Mouse (Mus musculus): ENCODE measurements around the gene Myadml2. TPM values are rescaled to one million over a fixed set of nuclear protein-coding genes. Genes with fewer than 3 reads are reported as not detected.

Gene Myadml2
- polyA plus RNA-seq, 1 experiment from 2014 or later = 2.4 TPM

- WGBS = 79% methylated on average over 9 of the region's 9 CpGs
- no peak for ATAC-seq
- Histone ChIP-seq H3K4me2 (ENCODE audit: low read length) (no peak overlapping the region), H3K27ac (ENCODE audit: low read depth, low read length) (no peak overlapping the region), H3K27me3 (replicated peaks; ENCODE audit: control insufficient read depth, insufficient read depth, low read length) (peaks cover 2% of the 10 kb centered on the region; the same call in 1 of the 2 replicates), H3K4me1 (ENCODE audit: control insufficient read depth, insufficient read depth, low read depth, low read length) (peaks cover 14% of the 10 kb centered on the region), H3K4me3 (ENCODE audit: low read length) (no peak overlapping the region), H3K36me3 (ENCODE audit: control insufficient read depth, insufficient read depth, low read length) (peaks cover 39% of the 10 kb centered on the region), H3K9me3 (ENCODE audit: control insufficient read depth, low read length) (no peaks in the 10 kb centered on the region), H3K9ac (ENCODE audit: low read depth, low read length) (no peak overlapping the region)
Measured at GRCm38 (mm10) chr11:120610477-120611046, 37.4 kb downstream of the Myadml2 start.

DNA sequence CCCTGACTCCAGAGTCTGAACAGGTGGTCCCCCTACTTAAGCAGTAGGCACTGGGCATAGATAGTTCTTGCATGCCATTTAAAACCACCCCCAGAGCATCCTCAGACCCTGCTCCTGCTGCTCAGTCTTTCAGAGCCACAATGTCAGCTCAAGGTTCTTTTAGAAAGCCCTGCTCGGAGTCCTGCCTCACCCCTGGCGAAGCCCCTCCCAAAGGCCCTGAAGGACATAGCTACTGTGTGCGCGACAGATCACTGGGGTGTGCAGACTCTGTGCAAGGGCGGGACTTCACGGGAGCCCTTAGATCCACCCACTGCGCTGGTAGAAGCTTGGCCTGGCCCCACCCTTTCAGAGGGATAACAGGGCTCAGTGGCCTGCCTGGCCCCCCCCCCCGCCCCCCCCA lies 38.7 kb downstream of the Myadml2 start:
- no peak for ATAC-seq
- H3K9me3 ChIP-seq (ENCODE audit: control insufficient read depth, low read length) = no peaks in the 10 kb centered on the region
- 44% methylated on average over 8 of the region's 8 CpGs for WGBS
- H3K4me2 ChIP-seq (ENCODE audit: low read length) = no peak overlapping the region
- H3K4me1 ChIP-seq (ENCODE audit: control insufficient read depth, insufficient read depth, low read depth, low read length) = peaks cover 9% of the 10 kb centered on the region
- no peak overlapping the region for H3K27ac ChIP-seq (ENCODE audit: low read depth, low read length)
- peak overlapping the region; percentile 24; the same call in 1 of the 2 replicates for H3K9ac ChIP-seq (ENCODE audit: low read depth, low read length)
- peaks cover 2% of the 10 kb centered on the region; the same call in 1 of the 2 replicates for H3K27me3 ChIP-seq (replicated peaks; ENCODE audit: control insufficient read depth, insufficient read depth, low read length)
- H3K36me3 ChIP-seq (ENCODE audit: control insufficient read depth, insufficient read depth, low read length) = peaks cover 38% of the 10 kb centered on the region
- no peak overlapping the region for H3K4me3 ChIP-seq (ENCODE audit: low read length)

DNA sequence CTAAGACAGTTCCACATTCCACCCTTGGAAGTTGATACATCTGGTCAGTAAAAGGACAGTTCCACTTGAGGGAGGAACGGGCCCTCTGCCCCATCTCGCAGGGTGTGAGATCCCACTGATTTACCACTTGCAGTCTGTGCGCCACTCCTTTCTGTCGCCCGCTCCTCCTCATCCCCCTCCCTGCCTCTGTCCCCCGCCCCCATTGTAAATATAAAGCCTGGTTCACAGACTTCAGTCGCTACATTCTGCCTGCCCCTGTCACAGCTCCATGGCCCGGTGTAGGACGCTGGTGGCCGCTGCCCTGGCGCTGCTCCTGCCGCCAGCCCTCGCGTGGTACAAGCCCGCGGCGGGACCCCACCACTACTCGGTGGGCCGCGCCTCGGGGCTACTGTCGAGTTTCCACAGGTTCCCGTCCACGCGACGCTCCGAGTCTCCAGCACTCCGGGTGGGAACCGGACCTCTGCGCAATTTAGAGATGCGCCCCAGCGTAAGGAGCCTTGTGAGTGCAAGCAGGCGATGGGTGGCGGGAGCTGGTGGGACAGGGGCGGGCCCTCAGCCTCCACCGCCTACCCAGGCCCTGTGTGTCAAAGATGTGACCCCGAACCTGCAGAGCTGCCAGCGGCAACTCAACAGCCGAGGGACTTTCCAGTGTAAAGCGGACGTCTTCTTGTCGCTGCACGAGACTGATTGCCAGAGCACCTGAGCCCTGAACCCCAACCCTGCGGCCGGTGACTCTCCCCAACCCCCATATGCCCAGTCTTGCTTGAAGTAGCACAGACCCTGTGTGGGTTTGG lies 39.5 kb downstream of the Myadml2 start, which contains the start of gene Npb:
Npb (plus strand) TSS at position 237 of the 794 bp plus-strand sequence.
- H3K9ac ChIP-seq (ENCODE audit: low read depth, low read length) = peak within 1 kb of the TSS; percentile 53
- WGBS = 10% methylated on average over 45 of the region's 45 CpGs
- no peak within 1 kb of the TSS for H3K27ac ChIP-seq (ENCODE audit: low read depth, low read length)
- peaks cover 33% of the 10 kb centered on the region for H3K36me3 ChIP-seq (ENCODE audit: control insufficient read depth, insufficient read depth, low read length)
- H3K4me3 ChIP-seq (ENCODE audit: low read length) = no peak within 1 kb of the TSS
- peaks cover 9% of the 10 kb centered on the region for H3K4me1 ChIP-seq (ENCODE audit: control insufficient read depth, insufficient read depth, low read depth, low read length)
- H3K4me2 ChIP-seq (ENCODE audit: low read length) = peak within 1 kb of the TSS; percentile 48
- no peak for ATAC-seq
- peaks cover 2% of the 10 kb centered on the region; the same call in 1 of the 2 replicates for H3K27me3 ChIP-seq (replicated peaks; ENCODE audit: control insufficient read depth, insufficient read depth, low read length)
- no peaks in the 10 kb centered on the region for H3K9me3 ChIP-seq (ENCODE audit: control insufficient read depth, low read length)

DNA sequence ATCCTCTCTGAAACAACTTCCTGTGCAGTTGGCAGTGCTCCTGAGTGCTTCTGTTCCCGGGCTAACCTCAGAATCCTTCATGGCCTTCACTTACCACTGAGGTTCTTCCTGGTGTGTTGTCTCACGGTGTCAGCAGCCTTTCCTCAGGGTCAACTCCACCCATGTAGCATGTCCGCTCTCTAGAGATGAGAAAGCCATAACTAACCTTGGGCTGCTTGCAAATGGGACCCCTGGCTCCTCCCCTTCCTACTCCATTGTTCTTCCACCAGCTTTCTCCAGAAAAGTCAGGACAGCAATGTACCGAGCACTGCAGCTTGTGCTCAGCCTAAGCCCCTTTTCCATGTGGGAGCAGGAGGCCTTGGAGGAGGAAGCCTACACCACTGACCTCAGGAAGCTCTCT lies 41.2 kb downstream of the Myadml2 start:
- H3K36me3 ChIP-seq (ENCODE audit: control insufficient read depth, insufficient read depth, low read length) = peaks cover 28% of the 10 kb centered on the region
- no peak overlapping the region for H3K27ac ChIP-seq (ENCODE audit: low read depth, low read length)
- ATAC-seq = no peak
- H3K9ac ChIP-seq (ENCODE audit: low read depth, low read length) = no peak overlapping the region
- H3K9me3 ChIP-seq (ENCODE audit: control insufficient read depth, low read length) = no peaks in the 10 kb centered on the region
- H3K4me1 ChIP-seq (ENCODE audit: control insufficient read depth, insufficient read depth, low read depth, low read length) = peaks cover 9% of the 10 kb centered on the region
- H3K4me3 ChIP-seq (ENCODE audit: low read length) = no peak overlapping the region
- peaks cover 2% of the 10 kb centered on the region; the same call in 1 of the 2 replicates for H3K27me3 ChIP-seq (replicated peaks; ENCODE audit: control insufficient read depth, insufficient read depth, low read length)
- no peak overlapping the region for H3K4me2 ChIP-seq (ENCODE audit: low read length)
- WGBS = 76% methylated on average over 4 of the region's 4 CpGs

DNA sequence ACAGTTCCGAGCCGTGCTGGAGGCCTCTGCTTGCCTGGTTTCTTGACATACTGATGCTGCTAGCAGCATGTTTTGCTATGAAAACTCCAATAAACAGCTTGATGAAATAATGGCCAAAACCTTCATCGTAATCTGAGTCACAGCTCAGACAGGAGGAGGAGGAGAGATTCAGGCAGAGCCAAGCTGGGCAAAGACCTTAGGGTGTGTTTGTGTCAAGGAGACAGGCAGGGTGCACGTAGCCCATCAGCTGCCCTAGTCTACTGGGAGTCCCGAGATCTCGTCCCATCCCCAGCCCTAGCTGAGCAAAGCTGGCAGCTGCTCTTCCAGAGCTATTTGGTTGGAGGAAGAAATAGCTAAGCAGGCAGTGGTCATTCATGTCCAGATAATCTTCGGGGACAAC lies 42.3 kb downstream of the Myadml2 start:
- H3K9me3 ChIP-seq (ENCODE audit: control insufficient read depth, low read length) = no peaks in the 10 kb centered on the region
- H3K27me3 ChIP-seq (replicated peaks; ENCODE audit: control insufficient read depth, insufficient read depth, low read length) = peaks cover 2% of the 10 kb centered on the region; the same call in 1 of the 2 replicates
- no peak overlapping the region for H3K27ac ChIP-seq (ENCODE audit: low read depth, low read length)
- WGBS = 83% methylated on average over 7 of the region's 7 CpGs
- H3K9ac ChIP-seq (ENCODE audit: low read depth, low read length) = no peak overlapping the region
- H3K4me2 ChIP-seq (ENCODE audit: low read length) = no peak overlapping the region
- H3K4me3 ChIP-seq (ENCODE audit: low read length) = no peak overlapping the region
- peaks cover 19% of the 10 kb centered on the region for H3K36me3 ChIP-seq (ENCODE audit: control insufficient read depth, insufficient read depth, low read length)
- H3K4me1 ChIP-seq (ENCODE audit: control insufficient read depth, insufficient read depth, low read depth, low read length) = peaks cover 9% of the 10 kb centered on the region
- no peak for ATAC-seq

DNA sequence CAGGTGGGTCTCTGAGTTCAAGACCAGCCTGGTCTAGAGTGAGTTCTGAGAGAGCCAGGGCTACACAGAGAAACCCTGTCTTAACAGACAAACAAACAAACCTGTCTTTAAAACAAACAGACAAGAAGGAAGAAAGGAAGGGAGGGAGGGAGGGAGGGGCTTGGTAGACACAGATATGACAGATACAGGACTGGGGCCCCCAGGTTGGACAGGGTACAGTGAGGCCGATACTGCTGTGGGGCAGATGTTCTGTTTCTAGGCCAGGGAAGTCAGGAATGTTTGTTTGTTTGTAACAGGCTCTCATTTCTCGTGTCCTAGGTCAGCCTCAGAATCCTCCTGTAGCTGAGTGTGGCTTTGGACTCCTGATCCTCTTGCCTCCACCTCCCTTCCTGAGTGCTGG lies 44.4 kb downstream of the Myadml2 start:
- ATAC-seq = no peak
- H3K4me3 ChIP-seq (ENCODE audit: low read length) = no peak overlapping the region
- WGBS = 94% methylated on average over 2 of the region's 2 CpGs

DNA sequence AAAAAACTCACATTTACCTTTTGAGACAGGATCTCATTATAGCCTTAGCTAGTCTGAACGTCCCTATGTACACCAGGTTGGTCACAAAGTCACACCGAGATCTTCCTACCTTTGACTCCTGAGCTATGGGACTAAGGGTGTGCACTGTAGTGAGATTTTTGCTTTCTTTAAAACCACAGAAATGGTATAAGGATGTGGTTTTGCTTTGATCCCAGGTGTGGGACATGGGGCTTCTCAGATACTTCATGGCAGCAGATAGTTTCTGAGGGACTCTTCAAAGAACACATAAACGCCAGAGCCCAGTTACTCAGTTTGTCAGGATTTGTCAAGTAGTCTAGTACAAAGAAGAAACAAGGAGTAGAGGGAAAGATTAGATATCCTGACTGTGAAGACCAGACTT lies 47.2 kb downstream of the Myadml2 start:
- Histone ChIP-seq H3K27ac (ENCODE audit: low read depth, low read length) (no peak overlapping the region), H3K4me2 (ENCODE audit: low read length) (no peak overlapping the region), H3K4me3 (ENCODE audit: low read length) (no peak overlapping the region), H3K27me3 (replicated peaks; ENCODE audit: control insufficient read depth, insufficient read depth, low read length) (no peaks in the 10 kb centered on the region), H3K9me3 (ENCODE audit: control insufficient read depth, low read length) (no peaks in the 10 kb centered on the region), H3K36me3 (ENCODE audit: control insufficient read depth, insufficient read depth, low read length) (peaks cover 21% of the 10 kb centered on the region), H3K4me1 (ENCODE audit: control insufficient read depth, insufficient read depth, low read depth, low read length) (peaks cover 16% of the 10 kb centered on the region), H3K9ac (ENCODE audit: low read depth, low read length) (no peak overlapping the region)
- 95% methylated on average over 3 of the region's 3 CpGs for WGBS
- no peak for ATAC-seq

More for the DNA sequence above, 44.4 kb downstream of the Myadml2 start:
- H3K4me1 ChIP-seq (ENCODE audit: control insufficient read depth, insufficient read depth, low read depth, low read length) = peaks cover 8% of the 10 kb centered on the region
- H3K27me3 ChIP-seq (replicated peaks; ENCODE audit: control insufficient read depth, insufficient read depth, low read length) = no peaks in the 10 kb centered on the region
- H3K9me3 ChIP-seq (ENCODE audit: control insufficient read depth, low read length) = no peaks in the 10 kb centered on the region
- H3K9ac ChIP-seq (ENCODE audit: low read depth, low read length) = no peak overlapping the region
- no peak overlapping the region for H3K27ac ChIP-seq (ENCODE audit: low read depth, low read length)
- H3K36me3 ChIP-seq (ENCODE audit: control insufficient read depth, insufficient read depth, low read length) = peaks cover 13% of the 10 kb centered on the region
- no peak overlapping the region for H3K4me2 ChIP-seq (ENCODE audit: low read length)

DNA sequence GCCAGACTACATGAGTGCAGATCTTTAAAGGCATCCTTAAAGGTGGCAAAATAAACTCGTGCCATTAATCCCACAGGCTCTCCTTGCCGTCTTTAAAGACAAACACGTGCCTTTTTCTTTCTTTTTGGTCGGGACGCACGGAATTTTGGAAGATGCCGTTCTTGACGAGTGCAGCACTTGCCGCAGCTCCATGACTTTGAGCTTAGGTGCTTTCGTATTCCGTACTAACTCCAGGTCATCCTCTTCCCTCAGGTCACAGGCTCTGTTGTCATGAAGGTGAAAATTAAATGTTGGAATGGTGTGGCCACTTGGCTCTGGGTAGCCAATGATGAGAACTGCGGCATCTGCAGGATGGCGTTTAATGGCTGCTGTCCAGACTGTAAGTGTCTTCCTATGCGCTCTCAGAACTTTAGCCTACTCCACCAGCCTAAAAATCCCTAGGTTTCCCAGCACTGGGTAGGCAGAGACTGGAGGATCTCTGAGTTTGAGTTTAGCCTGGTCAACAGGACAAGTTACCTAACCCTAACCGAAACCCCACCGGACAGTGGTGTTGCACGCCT lies 48.9 kb downstream of the Myadml2 start:
- ATAC-seq = no peak
- peaks cover 16% of the 10 kb centered on the region for H3K4me1 ChIP-seq (ENCODE audit: control insufficient read depth, insufficient read depth, low read depth, low read length)
- no peaks in the 10 kb centered on the region for H3K9me3 ChIP-seq (ENCODE audit: control insufficient read depth, low read length)
- H3K27me3 ChIP-seq (replicated peaks; ENCODE audit: control insufficient read depth, insufficient read depth, low read length) = no peaks in the 10 kb centered on the region
- peak overlapping the region; percentile 84; the same call in 1 of the 2 replicates for H3K27ac ChIP-seq (ENCODE audit: low read depth, low read length)
- 45% methylated on average over 17 of the region's 17 CpGs for WGBS
- peaks cover 29% of the 10 kb centered on the region for H3K36me3 ChIP-seq (ENCODE audit: control insufficient read depth, insufficient read depth, low read length)
- peak overlapping the region; percentile 98 for H3K4me3 ChIP-seq (ENCODE audit: low read length)
- peak overlapping the region; percentile 98 for H3K9ac ChIP-seq (ENCODE audit: low read depth, low read length)
- peak overlapping the region; percentile 65 for H3K4me2 ChIP-seq (ENCODE audit: low read length)

All from hindbrain, embryonic 16.5 days (tissue).